Mouse (Mus musculus) kidney, postnatal 0 days (tissue): Measurements from ENCODE around the gene Meox2. TPM values are rescaled to one million over a fixed set of nuclear protein-coding genes. Genes with fewer than 3 reads are reported as not detected.

ENCODE experiments used
- ATAC-seq: fragments of 200-750 bp; cut with Nextera tagmentation; replicated peaks from 2 replicates; pipeline ENCODE4 v1.8.0; 2017; ENCODE audit warnings: low read depth, moderate number of reproducible peaks, moderate TSS enrichment, moderate library complexity; ENCODE audit not compliant: low FRiP score
- DNase-seq: peaks from one replicate; pipeline ENCODE4 v3.0.0-alpha.2; 2016; ENCODE audit warnings: low spot score
- H3K27ac ChIP-seq: fragments of 300-500 bp; sonication (generic); 2 replicates; pipeline ENCODE4 v1.5.1; 2014; ENCODE audit warnings: mild to moderate bottlenecking
- H3K27me3 ChIP-seq: fragments of 300-500 bp; sonication (generic); 2 replicates; pipeline ENCODE4 v1.6.1; 2014; ENCODE audit warnings: low read length, mixed read lengths; ENCODE audit not compliant: insufficient read depth
- H3K36me3 ChIP-seq: fragments of 300-500 bp; sonication (generic); 2 replicates; pipeline ENCODE4 v1.6.1; 2014; ENCODE audit warnings: low read length, mixed read lengths; ENCODE audit not compliant: insufficient read depth
- H3K4me1 ChIP-seq: fragments of 300-500 bp; sonication (generic); replicated peaks from 2 replicates; pipeline ENCODE4 v1.6.1; 2014; ENCODE audit warnings: antibody characterized with exemption, low read length, mixed read lengths; ENCODE audit not compliant: insufficient read depth
- H3K4me2 ChIP-seq: fragments of 300-500 bp; sonication (generic); 2 replicates; pipeline ENCODE4 v1.6.1; 2014; ENCODE audit warnings: mild to moderate bottlenecking, low read length, moderate library complexity, mixed read lengths
- H3K4me3 ChIP-seq: fragments of 300-500 bp; sonication (generic); replicated peaks from 2 replicates; pipeline ENCODE4 v1.5.1; 2014; ENCODE audit warnings: low read depth, low read length
- H3K9ac ChIP-seq: fragments of 300-500 bp; sonication (generic); 2 replicates; pipeline ENCODE4 v1.6.1; 2014; ENCODE audit warnings: low read depth, low read length
- H3K9me3 ChIP-seq: fragments of 300-500 bp; sonication (generic); replicated peaks from 2 replicates; pipeline ENCODE4 v1.6.1; 2016; ENCODE audit warnings: low read length, inconsistent platforms, mixed read lengths
- CTCF ChIP-seq: IDR thresholded peaks from 2 replicates; pipeline ENCODE4 v1.5.1; 2016; ENCODE audit warnings: antibody characterized with exemption, low read depth, mild to moderate bottlenecking, moderate library complexity
- WGBS: fragments of 180-500 bp; shearing (Covaris S2); extraction: QIAGEN DNeasy Blood & Tissue Kit; methylation state at CpG from one replicate; pipeline ENCODE4 v1.1.7; 2014; 5-methylcytosine and 5-hydroxymethylcytosine counted together
- polyA plus RNA-seq: library from polyadenylated mRNA; unstranded; fragments of >200 nt; fragmentation: Nextera tagmentation; extraction: Ambion mirVana; gene quantifications from 2 replicates; pipeline ENCODE4 v1.2.1, GENCODE M21; 2015

Meox2 gene
- polyA plus RNA-seq, 1 experiment from 2014 or later = 3.8 TPM

- Histone ChIP-seq H3K9me3 (no peaks in the 10 kb centered on the region), H3K36me3 (no peaks in the 10 kb centered on the region), H3K9ac (no peak overlapping the region), H3K4me1 (no peaks in the 10 kb centered on the region), H3K27me3 (no peaks in the 10 kb centered on the region), H3K4me3 (no peak overlapping the region), H3K27ac (no peak overlapping the region), H3K4me2 (no peak overlapping the region)
- ATAC-seq = peak; percentile 80
- peak; percentile 86 for DNase-seq
- WGBS = 9% methylated on average over 3 of the region's 3 CpGs
- no peak for TF ChIP-seq CTCF
Observed at GRCm38 (mm10) chr12:37142080-37142703, 33.9 kb downstream of the Meox2 start.

- Histone ChIP-seq H3K9ac (no peak overlapping the region), H3K4me3 (no peak overlapping the region), H3K4me2 (no peak overlapping the region), H3K27ac (no peak overlapping the region), H3K27me3 (no peaks in the 10 kb centered on the region), H3K9me3 (no peaks in the 10 kb centered on the region), H3K4me1 (no peaks in the 10 kb centered on the region), H3K36me3 (no peaks in the 10 kb centered on the region)
- ATAC-seq = no peak
- WGBS = 96% methylated on average over 1 of the region's 1 CpGs
- DNase-seq = no peak
- no peak for TF ChIP-seq CTCF
Observed at GRCm38 (mm10) chr12:37143879-37144278, 35.5 kb downstream of the Meox2 start.

- ATAC-seq (no peak), DNase-seq (no peak)
- no peaks in the 10 kb centered on the region for H3K9me3 ChIP-seq
- no peak overlapping the region for H3K4me2 ChIP-seq
- no peak overlapping the region for H3K4me3 ChIP-seq
- no peaks in the 10 kb centered on the region for H3K36me3 ChIP-seq
- TF ChIP-seq CTCF = no peak
- no peaks in the 10 kb centered on the region for H3K27me3 ChIP-seq
- no peaks in the 10 kb centered on the region for H3K4me1 ChIP-seq
- H3K9ac ChIP-seq = no peak overlapping the region
- H3K27ac ChIP-seq = no peak overlapping the region
Observed at GRCm38 (mm10) chr12:37167742-37168141, 59.4 kb downstream of the Meox2 start.

GRCm38 (mm10) chr12:37173324-37173723, 65.0 kb downstream of the Meox2 start:
- Histone ChIP-seq H3K36me3 (no peaks in the 10 kb centered on the region), H3K4me3 (no peak overlapping the region), H3K4me1 (no peaks in the 10 kb centered on the region), H3K27ac (no peak overlapping the region), H3K4me2 (no peak overlapping the region), H3K9me3 (no peaks in the 10 kb centered on the region), H3K27me3 (no peaks in the 10 kb centered on the region), H3K9ac (no peak overlapping the region)
- DNase-seq = no peak
- TF ChIP-seq CTCF = no peak
- ATAC-seq = no peak
- WGBS = 93% methylated on average over 3 of the region's 3 CpGs

- peak; percentile 66 for TF ChIP-seq CTCF
- ATAC-seq = no peak
- no peaks in the 10 kb centered on the region for H3K9me3 ChIP-seq
- no peak overlapping the region for H3K9ac ChIP-seq
- H3K27me3 ChIP-seq = no peaks in the 10 kb centered on the region
- H3K27ac ChIP-seq = no peak overlapping the region
- peak; percentile 22 for DNase-seq
- no peak overlapping the region for H3K4me2 ChIP-seq
- H3K4me1 ChIP-seq = no peaks in the 10 kb centered on the region
- H3K4me3 ChIP-seq = no peak overlapping the region
- no peaks in the 10 kb centered on the region for H3K36me3 ChIP-seq
Observed at GRCm38 (mm10) chr12:37183689-37184088, 75.3 kb downstream of the Meox2 start.

GRCm38 (mm10) chr12:37188940-37189488, 80.7 kb downstream of the Meox2 start:
- H3K9me3 ChIP-seq = no peaks in the 10 kb centered on the region
- no peaks in the 10 kb centered on the region for H3K4me1 ChIP-seq
- no peak overlapping the region for H3K4me3 ChIP-seq
- H3K4me2 ChIP-seq = no peak overlapping the region
- no peak overlapping the region for H3K9ac ChIP-seq
- H3K27me3 ChIP-seq = no peaks in the 10 kb centered on the region
- no peak for ATAC-seq
- H3K36me3 ChIP-seq = no peaks in the 10 kb centered on the region
- DNase-seq = no peak
- no peak for TF ChIP-seq CTCF
- H3K27ac ChIP-seq = no peak overlapping the region
- 49% methylated on average over 5 of the region's 5 CpGs for WGBS

Other genes starting within 250 kb of the Meox2 start
- 0.65 and 0.92 TPM in 2 replicates for gene Agmo, start 133.1 kb downstream of the Meox2 start, polyA plus RNA-seq